Mouse (Mus musculus) forebrain, embryonic 14.5 days (tissue): ENCODE results near the gene Pla2g4f. TPM values are rescaled to one million over a fixed set of nuclear protein-coding genes. Genes with fewer than 3 reads are reported as not detected.

Source experiments
- ATAC-seq: fragments of 200-750 bp; cut with Nextera tagmentation; 2 replicates; pipeline ENCODE4 v1.8.0; 2017; ENCODE audit warnings: mild to moderate bottlenecking, moderate library complexity
- DNase-seq: peaks from one replicate; pipeline ENCODE4 v3.0.0-alpha.2; 2015; ENCODE audit warnings: low spot score
- H3K27ac ChIP-seq: fragments of 300-500 bp; sonication (generic); 2 replicates; pipeline ENCODE4 v1.5.1; 2014; ENCODE audit warnings: low read depth, mild to moderate bottlenecking, control low read depth, low read length, moderate library complexity
- H3K27me3 ChIP-seq: fragments of 300-500 bp; sonication (generic); replicated peaks from 2 replicates; pipeline ENCODE4 v1.6.1; 2014; ENCODE audit warnings: low read length, control low read depth, mixed read lengths; ENCODE audit not compliant: control insufficient read depth, insufficient read depth
- H3K36me3 ChIP-seq: fragments of 300-500 bp; sonication (generic); 2 replicates; pipeline ENCODE4 v1.6.1; 2014; ENCODE audit warnings: low read length, control low read depth; ENCODE audit not compliant: control insufficient read depth, insufficient read depth
- H3K4me1 ChIP-seq: fragments of 300-500 bp; sonication (generic); 2 replicates; pipeline ENCODE4 v1.6.1; 2014; ENCODE audit warnings: antibody characterized with exemption, low read length, control low read depth; ENCODE audit not compliant: control insufficient read depth, insufficient read depth
- H3K4me2 ChIP-seq: fragments of 300-500 bp; sonication (generic); 2 replicates; pipeline ENCODE4 v1.6.1; 2014; ENCODE audit warnings: mild to moderate bottlenecking, control low read depth, low read length
- H3K4me3 ChIP-seq: fragments of 300-500 bp; sonication (generic); 2 replicates; pipeline ENCODE4 v1.5.1; 2014; ENCODE audit warnings: low read depth, low read length, control low read depth
- H3K9ac ChIP-seq: fragments of 300-500 bp; sonication (generic); 2 replicates; pipeline ENCODE4 v1.6.1; 2014; ENCODE audit warnings: mild to moderate bottlenecking, low read length, control low read depth, moderate library complexity
- H3K9me3 ChIP-seq: fragments of 300-500 bp; sonication (generic); replicated peaks from 2 replicates; pipeline ENCODE4 v1.6.1; 2016; ENCODE audit warnings: low read length, control low read depth, mixed read lengths; ENCODE audit not compliant: control insufficient read depth
- WGBS: fragments of 180-500 bp; shearing (Covaris S2); extraction: QIAGEN DNeasy Blood & Tissue Kit; methylation state at CpG from one replicate; pipeline ENCODE4 v1.1.7; 2014; 5-methylcytosine and 5-hydroxymethylcytosine counted together
- polyA plus RNA-seq: library from polyadenylated mRNA; unstranded; fragments of >200 nt; fragmentation: Nextera tagmentation; extraction: Ambion mirVana; gene quantifications from 2 replicates; pipeline ENCODE4 v1.2.1, GENCODE M21; 2014

Gene Pla2g4f
- polyA plus RNA-seq, result not detected in 2 replicates

DNA sequence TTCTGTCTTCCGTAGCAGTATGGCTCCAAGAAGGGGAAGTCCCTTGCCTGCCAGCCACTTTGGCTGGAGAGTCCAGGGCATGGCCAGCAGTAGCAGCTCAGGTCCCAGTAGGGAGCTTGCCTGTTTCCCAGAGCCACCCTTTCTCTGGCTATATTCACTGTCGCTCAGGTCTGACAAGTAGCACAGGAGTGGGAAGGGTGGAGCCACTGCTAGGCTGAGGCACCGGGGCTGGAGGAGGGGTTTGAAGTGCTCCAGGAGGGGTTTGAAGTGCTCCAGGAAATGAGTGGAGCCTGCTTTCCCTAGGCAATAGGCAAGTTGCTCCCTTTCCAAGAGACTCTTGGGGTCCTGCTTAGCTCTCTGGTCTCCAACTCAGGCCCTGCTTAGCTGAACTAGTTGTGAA lies at the start of gene Pla2g4f:
TSS of gene Pla2g4f (minus strand) at position 190 of the 400 bp plus-strand sequence.
- DNase-seq (no peak), ATAC-seq (no peak)
- Histone ChIP-seq H3K9me3 (no peaks in the 10 kb centered on the region), H3K27me3 (no peaks in the 10 kb centered on the region), H3K36me3 (peaks cover 29% of the 10 kb centered on the region), H3K27ac (no peak within 1 kb of the TSS), H3K4me3 (no peak within 1 kb of the TSS), H3K9ac (no peak within 1 kb of the TSS), H3K4me1 (no peaks in the 10 kb centered on the region), H3K4me2 (no peak within 1 kb of the TSS)
- 66% methylated on average over 3 of the region's 3 CpGs for WGBS

DNA sequence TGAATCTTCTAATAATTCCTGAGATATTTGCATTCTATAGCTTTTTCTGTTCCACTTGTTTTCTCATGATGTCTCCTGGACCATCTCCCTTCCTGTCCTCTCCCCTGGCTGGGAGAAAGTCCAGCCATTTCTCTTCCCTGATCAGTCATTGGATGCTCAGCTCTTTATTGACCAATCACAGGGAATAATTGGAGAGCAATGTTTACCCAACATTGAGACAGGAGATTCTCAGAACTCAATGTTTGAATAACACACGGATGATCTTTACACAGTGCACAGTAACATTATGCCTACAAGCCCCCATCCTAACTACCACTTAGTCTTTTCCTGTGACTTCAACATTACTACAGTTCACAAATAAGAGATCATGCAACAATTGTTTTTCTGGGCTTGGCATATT lies 46.5 kb upstream of the Pla2g4f start:
- ATAC-seq (no peak), DNase-seq (no peak)
- no peaks in the 10 kb centered on the region for H3K27me3 ChIP-seq
- H3K9me3 ChIP-seq, result no peaks in the 10 kb centered on the region
- H3K36me3 ChIP-seq, result peaks cover 66% of the 10 kb centered on the region
- no peaks in the 10 kb centered on the region for H3K4me1 ChIP-seq
- H3K9ac ChIP-seq, result no peak overlapping the region
- H3K4me2 ChIP-seq, result no peak overlapping the region
- no peak overlapping the region for H3K4me3 ChIP-seq
- no peak overlapping the region for H3K27ac ChIP-seq
- WGBS, result 93% methylated on average over 1 of the region's 1 CpGs

DNA sequence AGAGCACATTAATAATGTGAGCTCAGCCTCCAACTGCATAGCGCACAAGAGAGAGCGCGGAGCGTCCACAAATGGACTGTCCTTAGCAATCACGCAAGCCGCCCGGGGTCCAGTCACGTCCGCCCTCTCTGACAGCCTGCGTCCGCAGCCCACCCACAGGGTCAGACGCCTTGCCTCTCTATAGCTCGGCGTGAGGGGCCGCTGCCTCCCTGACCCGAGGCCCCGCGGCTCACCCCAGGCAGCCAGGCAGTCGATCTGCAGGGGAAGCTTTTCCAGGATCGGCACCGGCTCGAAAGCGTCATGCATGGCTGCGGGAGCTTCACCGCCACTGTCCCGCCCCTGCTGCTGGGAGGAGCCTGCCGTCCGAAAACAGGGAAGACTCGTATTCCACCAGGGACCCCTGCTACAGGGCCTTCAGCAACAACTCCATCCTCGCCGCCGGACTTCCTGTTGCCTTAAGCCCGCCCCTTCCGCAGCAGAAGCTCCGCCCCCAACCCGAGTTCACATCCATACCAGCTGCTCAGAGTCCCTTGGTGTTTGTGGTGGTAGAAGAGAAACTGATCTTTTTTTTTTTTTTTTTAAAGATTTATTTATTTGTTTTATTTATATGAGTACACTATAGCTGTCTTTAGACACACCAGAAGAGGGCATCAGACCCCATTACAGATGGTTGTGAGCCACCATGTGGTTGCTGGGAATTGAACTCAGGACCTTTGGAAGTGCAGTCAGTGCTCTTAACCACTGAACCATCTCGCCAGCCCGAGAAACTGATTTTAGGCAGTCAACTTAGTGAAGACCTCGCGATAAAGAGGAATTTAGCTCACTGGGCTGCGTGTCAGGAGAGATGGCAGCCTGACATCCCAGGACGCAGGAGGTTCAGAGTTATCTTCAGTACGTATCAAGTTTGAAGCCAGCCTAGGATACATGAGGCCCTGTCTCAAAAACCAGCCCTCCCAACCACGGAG lies 39.0 kb upstream of the Pla2g4f start, which contains the start of gene Vps39:
TSS of gene Vps39 (minus strand) at position 456 of the 965 bp plus-strand sequence.
- peaks cover 46% of the 10 kb centered on the region for H3K36me3 ChIP-seq
- peak; percentile 99 for ATAC-seq
- WGBS, result 13% methylated on average over 44 of the region's 44 CpGs

DNA sequence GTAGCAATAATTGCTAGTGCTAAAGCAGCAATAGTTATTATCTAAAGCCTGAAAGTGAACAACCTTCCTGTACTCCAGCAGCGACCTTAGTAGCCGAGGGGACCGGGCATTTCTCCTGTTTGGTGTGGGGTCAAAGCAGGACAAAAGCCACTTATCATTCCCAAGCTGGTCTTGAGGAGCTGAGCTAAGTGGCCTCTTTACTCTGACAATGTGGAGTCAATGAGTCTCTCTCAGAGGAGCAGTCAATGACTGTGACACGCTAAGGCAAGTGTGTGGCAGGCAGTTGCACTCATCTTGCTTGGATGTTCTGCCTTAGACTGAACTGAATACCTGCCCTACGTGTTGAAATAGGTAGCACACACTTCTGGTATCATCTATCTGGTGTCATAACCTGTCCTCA lies 37.4 kb upstream of the Pla2g4f start:
- Histone ChIP-seq H3K4me1 (peaks cover 9% of the 10 kb centered on the region), H3K27ac (no peak overlapping the region), H3K9ac (no peak overlapping the region), H3K9me3 (no peaks in the 10 kb centered on the region), H3K36me3 (peaks cover 47% of the 10 kb centered on the region), H3K4me3 (no peak overlapping the region), H3K27me3 (no peaks in the 10 kb centered on the region), H3K4me2 (no peak overlapping the region; the same call in 1 of the 2 replicates)
- ATAC-seq (no peak), DNase-seq (no peak)
- 84% methylated on average over 5 of the region's 5 CpGs for WGBS

More for the DNA sequence above, 39.0 kb upstream of the Pla2g4f start, which contains the start of gene Vps39:
- Histone ChIP-seq H3K9ac (peak within 1 kb of the TSS; percentile 89), H3K27me3 (no peaks in the 10 kb centered on the region), H3K4me2 (peak within 1 kb of the TSS; percentile 76), H3K4me1 (peaks cover 9% of the 10 kb centered on the region), H3K9me3 (no peaks in the 10 kb centered on the region), H3K4me3 (peak within 1 kb of the TSS; percentile 93), H3K27ac (peak within 1 kb of the TSS; percentile 58; the same call in 1 of the 2 replicates)
- peak; percentile 92 for DNase-seq

DNA sequence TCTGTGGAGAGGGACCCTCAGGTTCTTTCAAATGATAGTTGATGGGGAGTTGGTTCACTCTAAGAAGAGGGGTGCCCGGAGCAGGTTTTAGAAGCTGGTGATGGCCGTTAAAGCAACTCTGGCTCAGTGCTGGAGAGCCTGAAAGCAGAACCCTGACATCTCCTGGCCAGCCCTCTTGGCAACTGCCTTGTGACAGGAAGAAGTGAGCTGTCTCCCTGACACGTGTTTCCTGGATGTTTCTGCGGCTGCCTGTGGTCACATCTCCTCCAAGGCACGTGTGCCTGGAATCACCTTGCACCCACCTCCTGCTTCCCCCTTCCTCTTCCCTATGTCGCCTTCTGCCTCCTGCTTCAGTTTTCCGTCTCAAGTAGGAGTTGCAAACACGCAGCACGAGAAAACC lies 34.2 kb upstream of the Pla2g4f start:
- H3K27ac ChIP-seq, result no peak overlapping the region
- DNase-seq (no peak), ATAC-seq (no peak)
- H3K9ac ChIP-seq, result no peak overlapping the region
- H3K4me1 ChIP-seq, result peaks cover 9% of the 10 kb centered on the region
- no peaks in the 10 kb centered on the region for H3K9me3 ChIP-seq
- no peak overlapping the region for H3K4me3 ChIP-seq
- WGBS, result 88% methylated on average over 9 of the region's 9 CpGs
- H3K27me3 ChIP-seq, result no peaks in the 10 kb centered on the region
- peaks cover 56% of the 10 kb centered on the region for H3K36me3 ChIP-seq
- H3K4me2 ChIP-seq, result no peak overlapping the region

DNA sequence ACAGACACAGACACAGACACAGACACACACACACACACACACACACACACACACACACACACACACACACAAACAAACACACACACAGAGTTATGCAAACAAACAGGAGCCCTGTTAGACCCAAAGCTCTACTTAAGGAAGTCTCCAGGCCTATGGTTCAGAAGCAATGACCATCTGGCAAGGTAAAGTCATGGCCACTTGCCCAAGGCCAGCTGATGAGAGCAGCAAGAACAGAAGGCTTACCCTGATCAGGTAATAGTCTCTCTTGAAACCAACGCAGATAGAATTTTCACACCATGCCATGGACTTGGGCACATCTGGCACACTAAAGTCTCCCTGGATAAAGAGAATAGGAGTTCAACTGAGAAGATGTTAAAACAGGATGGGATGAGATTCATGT lies 27.8 kb upstream of the Pla2g4f start:
- H3K4me2 ChIP-seq, result no peak overlapping the region
- no peak overlapping the region for H3K27ac ChIP-seq
- WGBS, result 88% methylated on average over 1 of the region's 1 CpGs
- peaks cover 94% of the 10 kb centered on the region for H3K36me3 ChIP-seq
- no peak overlapping the region for H3K4me3 ChIP-seq
- H3K9ac ChIP-seq, result no peak overlapping the region
- H3K9me3 ChIP-seq, result no peaks in the 10 kb centered on the region
- ATAC-seq (no peak), DNase-seq (no peak)
- H3K4me1 ChIP-seq, result no peaks in the 10 kb centered on the region
- no peaks in the 10 kb centered on the region for H3K27me3 ChIP-seq

DNA sequence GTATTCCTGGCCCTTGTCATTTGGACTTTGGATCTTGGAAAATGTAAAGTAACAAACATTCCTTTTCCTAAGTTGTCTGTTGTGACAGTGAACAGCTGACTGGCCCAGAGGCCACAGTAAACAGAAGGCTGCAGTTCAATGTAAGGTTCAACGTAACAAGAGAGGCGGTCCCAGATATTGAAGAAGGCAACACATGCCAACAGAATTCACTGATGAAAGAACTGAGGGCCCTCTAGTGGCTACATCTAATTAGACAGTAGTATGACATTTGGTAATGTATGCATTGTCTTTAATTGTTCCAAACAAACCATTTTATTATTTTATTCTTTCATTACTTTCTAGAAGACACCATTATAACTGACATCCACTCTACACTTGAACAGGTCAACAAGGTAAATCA lies 23.9 kb upstream of the Pla2g4f start:
- Histone ChIP-seq H3K9me3 (no peaks in the 10 kb centered on the region), H3K27ac (no peak overlapping the region), H3K36me3 (peaks cover 89% of the 10 kb centered on the region), H3K4me3 (no peak overlapping the region), H3K27me3 (no peaks in the 10 kb centered on the region), H3K9ac (no peak overlapping the region), H3K4me2 (no peak overlapping the region), H3K4me1 (no peaks in the 10 kb centered on the region)
- DNase-seq, result peak; percentile 47
- ATAC-seq, result no peak
- 68% methylated on average over 2 of the region's 2 CpGs for WGBS

DNA sequence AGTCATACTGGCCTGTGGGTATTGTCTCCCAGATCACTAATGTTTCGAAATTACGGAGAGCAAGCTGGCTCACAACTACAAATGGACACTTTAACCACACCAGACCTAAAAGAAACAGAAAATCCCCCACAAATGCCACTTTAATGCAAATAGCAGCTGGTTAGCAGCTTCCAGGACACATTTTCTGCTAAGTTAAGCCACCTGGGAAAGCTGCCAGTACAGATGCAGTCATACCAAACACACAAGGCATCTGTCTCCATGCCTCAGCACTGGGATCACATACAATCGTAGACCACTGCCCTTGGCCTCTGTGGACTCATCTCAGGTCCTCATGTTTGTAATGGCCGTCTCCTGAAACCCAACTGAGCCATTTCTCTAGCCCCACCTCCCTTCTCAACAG lies 17.6 kb upstream of the Pla2g4f start:
- no peak for ATAC-seq
- WGBS, result 88% methylated on average over 4 of the region's 4 CpGs
- no peaks in the 10 kb centered on the region for H3K4me1 ChIP-seq
- no peak overlapping the region for H3K27ac ChIP-seq
- H3K4me2 ChIP-seq, result no peak overlapping the region
- H3K9ac ChIP-seq, result no peak overlapping the region
- no peak overlapping the region for H3K4me3 ChIP-seq
- no peak for DNase-seq
- H3K36me3 ChIP-seq, result peaks cover 82% of the 10 kb centered on the region
- H3K27me3 ChIP-seq, result no peaks in the 10 kb centered on the region
- H3K9me3 ChIP-seq, result no peaks in the 10 kb centered on the region

DNA sequence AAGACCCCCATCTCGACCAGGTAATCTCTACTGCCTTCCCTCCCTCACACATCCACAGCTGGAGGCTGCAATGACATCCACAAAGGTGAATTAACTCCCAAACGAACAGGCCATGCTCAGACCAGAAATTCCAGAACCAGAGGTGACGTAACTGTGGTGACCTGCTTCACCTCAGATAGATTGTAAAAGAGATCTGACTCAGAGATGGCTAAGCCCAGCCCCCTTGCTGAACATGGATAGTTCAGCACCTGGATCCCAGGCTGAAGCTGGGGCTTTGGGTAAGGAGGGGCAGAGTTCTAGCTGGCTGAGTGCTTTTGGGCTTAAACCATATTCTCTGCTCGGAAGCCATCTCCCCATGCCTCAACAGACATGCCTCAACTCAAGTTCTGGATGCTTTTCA lies 1.1 kb upstream of the Pla2g4f start:
- Histone ChIP-seq H3K36me3 (peaks cover 34% of the 10 kb centered on the region), H3K4me2 (no peak overlapping the region), H3K9me3 (no peaks in the 10 kb centered on the region), H3K4me3 (no peak overlapping the region), H3K27ac (no peak overlapping the region), H3K27me3 (no peaks in the 10 kb centered on the region), H3K9ac (no peak overlapping the region), H3K4me1 (no peaks in the 10 kb centered on the region)
- WGBS, result 81% methylated on average over 4 of the region's 4 CpGs
- DNase-seq (no peak), ATAC-seq (no peak)
